Mouse (Mus musculus): ENCODE results near the gene Sorbs1.

DNA sequence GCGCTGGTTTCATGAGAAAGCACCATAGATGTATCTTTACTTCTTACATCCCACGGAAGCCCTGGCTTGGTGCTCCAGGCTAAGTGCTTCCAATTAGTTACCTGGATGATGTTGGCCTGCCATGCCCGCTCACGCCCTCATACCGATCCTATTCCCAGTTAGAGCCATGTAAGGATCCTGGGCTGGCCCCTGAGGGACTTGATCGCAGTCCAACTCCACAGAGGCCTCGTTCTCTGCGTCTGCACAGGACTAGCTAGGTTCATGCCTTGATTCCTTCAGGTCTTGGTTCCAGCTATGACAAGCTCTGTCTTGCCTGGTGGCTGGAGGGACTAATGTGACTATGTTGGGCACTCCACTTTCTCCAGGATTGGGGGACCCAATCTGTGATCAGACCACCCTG is 41.6 kb upstream of the Sorbs1 start:
- TF ChIP-seq CTCF (IDR thresholded peaks at IDR 0.05; ENCODE audit: borderline replicate concordance, insufficient read depth, low read depth, low read length), result no peak
- no peak for TF ChIP-seq POLR2A (IDR thresholded peaks at IDR 0.05; ENCODE audit: borderline replicate concordance, insufficient read depth, low read length)

Data from cerebellum, adult 2 months (tissue).